Mouse (Mus musculus) adrenal gland (tissue): ENCODE measurements around the gene Majin.

Experiments
- intact Hi-C: fragments of 180-260 bp; cut with DNase I; formaldehyde crosslinking; loops from one replicate; pipeline ENCODE4 v1.15.1; 2025
- microRNA-seq, 2 experiments: library from miRNA; unstranded; fragments of <30 nt; microRNA quantifications; one replicate each; pipeline ENCODE4; 2019

Gene Majin

DNA sequence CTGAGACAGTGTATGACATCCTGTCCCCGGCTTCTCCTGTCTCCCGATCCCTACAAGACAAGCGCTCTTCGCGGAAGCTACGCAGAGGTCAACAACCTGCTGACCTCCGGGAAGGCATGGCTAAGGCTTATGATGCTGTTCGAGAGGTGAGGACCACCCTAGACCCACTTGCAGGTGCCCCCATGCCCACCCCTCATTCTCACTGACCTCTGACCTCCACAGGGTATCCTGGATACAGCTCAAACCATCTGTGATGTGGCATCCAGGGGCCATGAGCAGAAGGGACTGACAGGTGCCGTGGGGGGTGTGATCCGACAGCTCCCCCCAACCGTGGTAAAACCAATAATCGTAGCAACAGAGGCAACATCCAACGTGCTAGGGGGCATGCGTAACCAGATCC lies 77.2 kb downstream of the Majin start:
- intact Hi-C loops: no loop called here

DNA sequence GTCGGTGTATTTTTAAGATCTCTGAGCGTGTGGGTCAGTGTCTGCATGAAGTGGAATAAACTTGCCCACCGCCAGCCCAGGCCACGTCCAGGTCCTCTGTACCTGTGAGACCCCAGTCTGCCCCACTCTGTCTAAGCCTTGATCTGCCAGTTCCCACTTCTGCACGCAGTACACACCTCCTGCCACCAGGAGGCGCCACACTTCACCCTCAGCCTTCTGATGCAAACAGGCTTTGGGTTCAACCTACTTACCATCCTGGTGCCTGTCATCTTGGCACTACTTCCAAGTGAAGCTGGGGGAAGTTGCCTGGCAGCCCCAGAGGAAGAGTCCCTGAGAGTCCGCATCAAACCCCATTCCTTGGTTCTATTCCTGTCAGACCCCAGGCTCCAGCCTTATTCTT lies 78.0 kb downstream of the Majin start:
- intact Hi-C loops: no loop called here

DNA sequence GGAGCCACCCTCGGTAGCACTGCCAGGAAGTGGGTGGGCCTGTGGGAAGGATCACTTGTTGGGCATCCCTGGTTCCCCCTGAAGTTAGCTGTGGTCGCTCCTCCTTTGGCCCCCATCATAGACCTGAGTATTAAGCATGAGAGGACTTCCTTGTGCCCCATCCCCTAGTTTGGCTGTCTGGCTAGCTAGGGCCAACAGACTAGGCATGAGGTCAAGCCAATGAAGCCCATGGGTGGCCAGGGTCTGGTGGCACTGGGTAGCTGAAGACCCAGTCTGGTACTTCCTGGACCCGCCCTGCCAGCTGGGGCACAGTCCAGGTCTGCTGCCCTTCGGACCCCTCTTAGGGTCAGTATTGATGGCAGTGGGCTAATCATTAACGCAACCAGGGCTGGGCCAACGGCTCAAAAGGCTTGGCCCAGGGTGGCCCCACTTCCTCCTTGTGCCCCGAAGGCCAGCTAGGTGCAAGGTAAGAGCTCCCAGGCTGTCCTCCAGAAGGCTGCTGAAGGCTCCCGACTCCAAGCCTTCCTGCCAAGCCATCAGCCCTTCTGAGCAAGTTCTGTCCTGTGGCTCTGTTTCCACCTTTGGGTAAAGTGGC lies 78.7 kb downstream of the Majin start:
- intact Hi-C loops: no loop called here

DNA sequence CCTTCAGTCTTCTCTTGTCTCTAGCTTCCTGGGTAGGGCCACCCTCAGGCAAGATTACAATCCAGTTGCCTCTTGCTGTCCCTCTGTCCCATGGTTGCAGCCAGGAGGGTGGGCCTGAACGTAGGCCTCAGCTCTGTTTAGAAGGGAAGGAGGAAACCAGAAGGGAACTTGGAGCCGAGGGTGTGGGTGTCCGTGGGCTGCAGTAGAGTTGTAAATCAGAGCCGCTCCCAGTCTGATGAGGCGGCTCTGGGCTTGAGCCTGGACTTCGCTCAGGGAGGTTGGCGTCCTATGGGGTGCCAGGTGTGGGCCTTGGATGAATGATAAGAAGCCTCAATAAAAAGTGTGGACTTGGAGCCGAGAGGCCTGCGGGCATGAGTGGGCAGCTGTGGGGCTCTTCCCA lies 80.0 kb downstream of the Majin start:
- intact Hi-C loops: no loop called here

DNA sequence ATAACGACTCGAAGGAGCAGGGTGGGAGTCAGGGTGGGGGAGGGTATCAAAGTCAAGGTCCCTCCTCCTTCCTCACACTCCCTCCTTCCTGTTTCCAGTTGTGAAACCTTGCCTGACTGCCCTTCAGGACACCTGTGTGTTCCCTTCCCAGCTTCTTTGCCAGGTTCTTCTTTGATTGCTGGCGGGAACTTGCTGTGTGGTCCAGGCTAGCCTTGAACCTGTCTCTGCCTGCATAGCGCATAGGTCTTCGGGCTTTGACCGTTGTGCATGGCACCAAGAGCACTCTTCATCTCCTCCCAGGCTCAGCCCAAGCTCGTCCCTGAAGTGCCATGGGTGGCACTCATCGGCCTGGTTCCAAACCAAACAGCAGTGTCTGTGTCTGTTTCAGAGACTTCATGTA lies 80.8 kb downstream of the Majin start:
- intact Hi-C loops: no loop called here

DNA sequence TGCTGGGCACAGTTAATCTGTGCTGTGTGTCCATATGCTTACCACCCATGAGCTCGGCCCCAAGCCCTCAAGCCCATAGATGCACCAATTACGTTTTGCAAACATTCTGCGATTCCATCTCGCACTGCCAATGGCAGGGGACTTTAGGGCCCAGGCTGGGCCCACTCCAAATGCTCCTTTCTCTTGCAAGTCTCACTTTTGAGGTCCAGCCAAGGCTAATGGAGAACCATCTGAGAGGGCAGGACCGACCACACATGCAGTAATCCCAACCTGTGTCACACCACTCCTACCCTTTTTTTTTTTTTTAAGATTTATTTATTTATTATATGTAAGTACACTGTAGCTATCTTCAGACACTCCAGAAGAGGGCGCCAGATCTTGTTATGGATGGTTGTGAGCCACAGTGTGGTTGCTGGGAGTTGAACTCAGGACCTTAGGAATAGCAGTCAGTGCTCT lies 81.6 kb downstream of the Majin start:
- intact Hi-C loops: no loop called here

DNA sequence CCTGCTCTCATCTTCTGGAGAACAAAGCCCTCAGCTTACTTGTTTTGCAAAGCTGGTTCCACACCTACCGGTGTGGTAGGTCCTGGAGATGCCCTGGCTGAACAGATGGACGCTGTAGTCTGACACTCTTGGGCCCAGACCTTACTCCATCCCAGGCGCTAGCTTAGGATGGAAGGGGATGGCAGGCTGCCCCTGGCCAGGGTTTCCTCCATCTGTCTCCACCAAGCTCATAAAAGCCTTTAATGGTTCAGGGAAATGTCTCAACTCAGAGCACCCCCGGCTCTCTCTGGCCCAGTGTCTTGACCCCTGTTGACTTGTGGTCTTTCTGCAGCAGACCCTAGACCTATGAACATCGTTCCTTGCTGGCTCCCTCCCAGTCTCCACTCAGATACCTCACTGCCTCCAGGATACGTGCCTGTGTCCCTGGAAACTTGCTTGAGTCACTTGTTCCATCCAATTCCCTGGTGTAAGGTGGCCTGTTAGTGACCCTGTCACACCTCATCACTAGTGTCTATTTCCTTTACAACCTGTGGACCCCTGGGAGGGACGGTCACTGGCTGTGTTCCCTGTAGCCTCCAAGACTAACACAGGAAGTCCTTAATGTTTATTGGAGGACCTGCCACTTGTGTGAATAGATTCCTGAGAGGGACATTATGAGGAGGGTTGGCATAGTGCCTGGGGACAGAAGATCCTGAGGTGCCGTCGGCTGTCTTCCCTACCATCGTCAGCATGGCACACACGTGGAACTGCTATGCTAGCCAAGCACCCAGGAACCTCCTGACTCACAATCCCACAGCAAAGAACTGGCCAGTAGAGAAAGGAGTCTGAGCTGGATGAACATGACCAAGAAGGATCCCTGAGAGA lies 83.3 kb downstream of the Majin start:
- intact Hi-C loops: loop anchor here (2.0 kb wide), 2 partner anchors 37 to 63 kb away; no protein-coding TSS in a partner anchor

DNA sequence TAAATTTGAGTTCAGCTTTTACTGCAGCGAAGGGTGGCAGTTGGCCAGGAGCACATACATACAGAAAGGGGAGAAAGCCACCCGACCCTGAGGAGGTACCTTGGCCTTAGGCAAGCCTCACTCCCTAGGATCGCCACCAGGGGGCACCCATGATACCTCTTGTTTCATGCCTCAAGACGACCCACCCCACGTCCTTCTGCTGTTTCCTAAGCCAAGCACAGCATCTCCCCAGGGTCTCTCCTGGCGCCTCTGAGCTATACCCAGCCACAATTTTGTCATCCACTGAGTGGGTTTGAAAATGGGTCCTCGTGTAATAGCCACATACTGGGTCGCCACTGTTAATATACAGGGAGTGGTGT lies 84.0 kb downstream of the Majin start:
- intact Hi-C loops: loop anchor here (2.0 kb wide), 2 partner anchors 37 to 63 kb away; no protein-coding TSS in a partner anchor

DNA sequence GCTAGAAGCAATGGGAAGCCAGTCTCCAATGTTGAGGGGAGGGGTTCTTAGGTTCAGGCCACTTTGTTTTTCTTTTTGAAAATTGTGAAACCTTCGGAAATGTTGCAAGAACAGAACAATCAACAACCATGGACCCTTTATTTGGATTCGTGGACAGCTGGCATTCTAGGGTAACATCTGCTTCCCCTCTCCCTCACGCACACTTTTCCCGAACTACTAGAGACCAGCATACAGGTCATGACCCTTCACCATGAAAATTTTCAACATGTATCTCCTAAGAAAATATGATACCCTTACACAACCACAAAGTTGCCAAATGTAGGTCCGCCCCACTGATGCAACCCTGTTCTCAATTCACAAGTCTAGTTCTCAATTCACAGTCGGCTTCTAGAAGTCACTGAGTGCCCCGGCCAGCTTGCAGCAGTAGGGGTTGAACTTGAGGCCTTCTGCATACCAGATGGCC lies 84.5 kb downstream of the Majin start:
- intact Hi-C loops: loop anchor here (2.0 kb wide), 2 partner anchors 36 to 62 kb away; no protein-coding TSS in a partner anchor

DNA sequence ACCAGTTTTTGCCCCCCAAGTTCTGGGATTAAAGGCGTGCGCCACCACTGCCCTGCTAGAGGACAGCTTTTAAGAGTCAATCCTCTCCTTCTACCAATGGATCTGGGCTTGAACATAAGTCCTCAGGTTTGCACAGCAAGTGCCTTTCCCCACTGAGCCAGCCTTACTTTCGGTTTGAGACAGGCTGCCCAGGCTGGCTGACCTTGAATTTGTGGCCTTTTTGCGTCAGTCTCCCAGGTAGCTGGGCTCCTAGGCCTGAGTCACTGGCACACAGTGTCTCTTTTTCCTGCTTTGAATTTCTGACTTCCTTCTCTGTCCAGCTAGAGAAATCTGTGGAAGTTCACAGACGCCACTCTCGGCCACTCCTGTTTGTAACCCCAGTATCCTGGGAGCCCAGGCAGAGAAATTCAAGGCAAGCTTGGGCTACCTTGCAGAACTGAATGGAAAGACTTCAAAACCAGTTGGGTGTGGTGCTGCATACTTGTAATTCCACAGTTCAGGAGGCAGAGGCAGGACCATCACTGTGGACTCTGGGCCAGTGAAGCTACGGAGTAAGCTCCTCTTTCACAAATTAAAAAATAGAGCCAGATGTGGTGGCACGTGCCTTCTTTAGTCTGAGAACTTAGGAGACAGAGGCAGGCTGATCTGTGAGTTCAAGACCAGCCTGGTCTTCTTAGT lies 85.7 kb downstream of the Majin start:
- intact Hi-C loops: loop anchor here (2.0 kb wide), 2 partner anchors 35 to 61 kb away; no protein-coding TSS in a partner anchor

DNA sequence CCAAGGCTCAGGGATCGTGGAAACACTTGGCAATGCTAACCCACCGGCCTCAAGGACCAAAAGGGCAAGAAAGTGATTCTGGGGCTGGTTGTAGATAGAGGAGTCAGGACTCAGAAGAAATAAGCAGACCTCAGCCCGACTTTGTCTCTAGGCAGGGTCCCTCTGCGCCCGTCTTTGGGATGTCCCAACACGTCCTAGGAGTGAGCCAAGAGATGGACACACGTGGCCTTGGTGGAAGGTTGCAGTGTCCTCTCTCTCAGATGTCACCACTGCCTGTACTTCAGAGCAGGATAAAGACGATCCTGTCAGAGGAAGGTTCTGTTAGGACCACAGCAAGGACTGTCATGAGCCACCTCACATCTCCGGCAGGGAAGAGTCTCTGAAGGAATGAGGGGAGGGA lies 86.5 kb downstream of the Majin start:
- intact Hi-C loops: no loop called here

DNA sequence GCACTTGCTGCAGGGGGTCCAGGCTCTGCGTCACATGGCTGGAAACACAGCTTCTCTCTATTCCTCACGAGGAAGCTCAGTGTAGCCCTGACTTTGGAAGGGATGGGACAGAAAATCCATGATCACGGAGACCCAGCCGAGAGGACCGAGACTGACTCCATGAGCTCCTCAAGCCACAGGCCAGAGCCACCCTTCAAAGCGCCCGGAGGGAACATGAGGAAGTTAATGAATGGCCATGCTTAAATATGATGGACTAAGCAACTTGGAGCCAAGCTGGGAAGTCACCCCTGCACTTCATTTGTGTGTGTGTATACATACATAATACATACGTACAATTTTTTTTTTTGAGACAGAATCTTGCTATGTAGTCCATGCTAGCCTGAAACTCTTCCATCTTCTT lies 87.0 kb downstream of the Majin start:
- intact Hi-C loops: no loop called here

DNA sequence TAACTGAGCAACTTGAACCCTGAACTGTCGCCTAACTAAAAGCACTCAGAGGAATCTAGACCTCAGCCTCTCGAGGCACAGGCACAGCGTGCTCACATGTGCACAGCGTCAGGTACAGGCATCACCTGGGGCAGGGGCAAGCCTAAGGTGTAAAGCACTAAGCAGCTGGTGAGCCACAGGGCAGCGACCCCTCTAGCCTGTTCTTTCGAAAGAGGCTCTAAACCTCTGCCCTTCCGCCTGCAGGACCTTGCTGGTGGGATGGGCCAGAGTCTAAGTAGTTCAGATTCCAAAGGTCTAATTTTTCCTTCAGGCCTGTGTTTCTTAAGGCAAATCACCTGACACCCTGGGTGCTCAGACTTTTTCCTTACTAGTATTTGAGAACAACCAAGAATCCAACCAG lies 87.9 kb downstream of the Majin start:
- intact Hi-C loops: no loop called here

DNA sequence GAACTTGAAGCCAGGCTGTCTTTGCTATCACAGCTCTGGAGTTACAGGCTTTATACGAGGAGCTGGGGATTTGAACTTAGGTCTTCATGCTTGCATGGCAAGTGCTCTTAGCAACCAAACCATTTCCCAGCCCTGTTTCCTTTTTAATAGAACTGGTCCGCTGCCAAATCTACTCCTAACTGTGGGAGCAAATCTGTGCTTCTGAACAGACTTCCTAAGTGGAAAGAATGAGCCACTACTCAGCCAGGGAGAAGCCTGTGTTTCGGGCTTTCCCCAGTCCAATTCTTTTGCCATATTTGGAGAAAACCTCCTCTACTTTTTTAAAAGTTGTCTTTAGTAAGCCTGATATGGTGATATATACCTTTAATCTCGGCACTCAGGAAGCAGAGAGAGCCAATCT lies 88.5 kb downstream of the Majin start:
- intact Hi-C loops: no loop called here

DNA sequence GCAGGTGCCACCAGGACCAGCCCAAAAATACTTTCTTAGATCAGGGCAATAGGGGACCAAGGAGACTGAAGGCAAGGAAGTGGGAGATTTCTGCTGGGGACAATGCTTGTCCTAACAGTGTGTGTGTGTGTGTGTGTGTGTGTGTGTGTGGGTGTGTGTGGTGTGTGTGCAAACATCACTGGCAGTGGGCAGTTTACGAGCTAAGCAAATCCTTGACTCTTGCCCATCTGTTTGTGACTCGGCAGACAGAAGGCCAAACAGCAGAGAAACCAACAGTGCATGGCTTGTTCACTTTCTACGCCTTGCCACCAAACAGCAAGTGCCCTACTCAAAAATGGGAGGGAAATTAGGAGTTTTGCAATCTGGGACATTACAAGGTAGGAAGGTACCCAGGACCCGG lies 89.4 kb downstream of the Majin start:
- intact Hi-C loops: no loop called here

Small RNA genes within 50 kb of the gene (microRNA-seq; reads per million reads assigned to microRNA genes)
- gene Mir192 (41.9 to 54.1 reads per million in 2 experiments), gene Mir194-2 (30.1 to 36.9 reads per million in 2 experiments)
